Mouse (Mus musculus) urinary bladder, postnatal 4 days (tissue): Measurements from ENCODE around the gene Bhlhe41.
A peak's percentile ranks its signal among the peaks of the same experiment; 100 is the strongest.

Experiments used
- DNase-seq, 2 experiments: peaks; one replicate each; pipeline ENCODE4 v3.0.0; 2021 to 2022; ENCODE audit warnings: low spot score in 2 of 2

Gene Bhlhe41

DNA sequence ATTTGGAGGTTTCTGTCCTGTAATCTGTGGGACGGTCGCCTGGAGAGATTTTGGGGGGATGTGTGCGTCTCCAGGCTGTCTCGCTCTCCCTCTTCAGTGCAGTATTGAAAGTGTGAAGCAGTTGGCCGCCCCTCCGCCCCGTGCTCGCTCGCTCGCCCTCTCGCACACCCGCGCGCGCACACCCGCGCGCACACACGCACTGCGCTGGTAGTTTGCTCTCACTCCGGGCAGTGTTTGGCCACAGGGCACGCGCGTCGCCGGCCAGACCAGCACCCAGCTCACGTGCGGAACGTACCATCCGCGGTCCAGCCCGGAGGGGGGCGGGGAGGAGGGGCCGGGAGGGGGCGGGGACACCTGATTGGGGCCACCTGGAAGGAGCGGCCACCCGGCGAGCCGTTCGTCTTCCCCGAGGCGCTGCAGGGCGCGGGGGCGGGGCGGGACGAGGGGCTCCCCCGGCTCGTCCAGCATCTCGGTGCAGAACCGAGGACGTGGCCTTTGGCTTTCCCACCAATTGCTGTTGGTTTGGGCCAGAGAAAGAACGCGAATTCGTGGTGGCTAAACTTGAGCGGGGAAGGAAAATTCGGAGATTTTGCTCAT lies at the start of gene Bhlhe41:
TSS of gene Bhlhe41 (minus strand) at position 270 of the 597 bp plus-strand sequence.
- peak; percentile 69 to 75 for DNase-seq

DNA sequence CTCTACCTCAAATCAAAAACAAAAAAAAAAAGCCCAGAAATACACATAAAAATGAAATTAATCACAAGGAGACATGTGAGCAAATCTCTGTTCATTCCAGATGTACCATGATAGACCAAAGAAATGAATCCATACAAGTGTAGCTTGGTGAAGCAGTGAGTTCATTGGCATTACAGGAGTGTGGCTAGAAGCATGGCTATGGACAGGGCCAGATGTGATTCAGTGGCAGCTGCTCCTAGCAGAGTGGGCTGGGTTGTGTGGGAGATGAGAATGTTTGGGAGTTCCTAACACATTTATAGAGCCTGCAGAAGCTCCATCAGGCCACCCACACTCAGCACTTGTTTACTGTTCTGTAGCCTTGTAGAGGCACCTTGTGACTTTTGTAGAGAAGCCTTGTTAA lies 46.9 kb upstream of the Bhlhe41 start:
- no peak for DNase-seq

DNA sequence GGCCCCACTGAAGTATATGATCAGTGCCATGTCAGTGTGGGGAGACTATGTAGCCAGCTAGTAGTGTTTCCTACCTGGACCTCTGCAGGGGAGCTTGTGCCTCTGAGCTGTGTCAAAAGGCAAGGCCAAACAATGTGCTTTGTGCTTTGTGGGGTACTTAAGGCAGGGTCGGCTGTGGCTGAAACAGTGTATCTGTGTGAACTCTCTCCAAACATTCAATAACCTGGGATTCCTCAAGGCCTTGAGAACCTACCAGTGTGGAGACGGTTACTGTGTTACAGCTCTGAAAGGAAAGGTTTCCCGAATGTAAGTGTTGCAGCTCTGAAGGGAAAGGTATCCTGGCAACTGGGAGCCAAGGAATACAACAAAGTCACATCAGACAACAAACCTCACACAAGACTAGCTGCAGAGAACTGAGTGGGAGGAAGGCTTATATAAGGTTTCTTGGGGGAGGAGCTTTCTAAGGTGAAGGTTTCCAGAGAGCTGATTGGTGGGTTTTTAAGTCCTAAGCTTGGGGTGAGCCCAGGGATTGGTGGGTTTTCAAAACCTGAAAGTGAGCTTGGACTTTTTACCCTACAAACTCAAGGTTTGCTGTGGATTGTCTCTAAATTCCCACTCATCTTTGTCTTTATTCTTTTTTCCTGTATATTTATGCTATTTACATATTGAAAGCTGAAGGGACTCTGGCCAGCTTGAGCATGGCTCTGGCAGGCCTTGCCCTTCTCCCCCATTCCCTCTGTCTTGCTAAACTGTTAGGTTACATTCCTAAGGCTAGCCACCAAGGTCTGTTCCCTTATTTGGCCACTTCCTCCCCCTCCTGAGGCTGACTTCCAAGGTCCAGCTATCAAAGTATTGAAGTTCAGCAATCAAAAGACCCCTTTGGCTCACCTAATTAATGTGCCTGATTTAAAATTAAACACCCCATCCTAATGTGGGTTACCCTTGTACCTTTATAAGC lies 45.4 kb upstream of the Bhlhe41 start:
- no peak for DNase-seq

GRCm38 (mm10) chr6:145909943-145910342 lies 44.6 kb upstream of the Bhlhe41 start:
- no peak for DNase-seq

DNA sequence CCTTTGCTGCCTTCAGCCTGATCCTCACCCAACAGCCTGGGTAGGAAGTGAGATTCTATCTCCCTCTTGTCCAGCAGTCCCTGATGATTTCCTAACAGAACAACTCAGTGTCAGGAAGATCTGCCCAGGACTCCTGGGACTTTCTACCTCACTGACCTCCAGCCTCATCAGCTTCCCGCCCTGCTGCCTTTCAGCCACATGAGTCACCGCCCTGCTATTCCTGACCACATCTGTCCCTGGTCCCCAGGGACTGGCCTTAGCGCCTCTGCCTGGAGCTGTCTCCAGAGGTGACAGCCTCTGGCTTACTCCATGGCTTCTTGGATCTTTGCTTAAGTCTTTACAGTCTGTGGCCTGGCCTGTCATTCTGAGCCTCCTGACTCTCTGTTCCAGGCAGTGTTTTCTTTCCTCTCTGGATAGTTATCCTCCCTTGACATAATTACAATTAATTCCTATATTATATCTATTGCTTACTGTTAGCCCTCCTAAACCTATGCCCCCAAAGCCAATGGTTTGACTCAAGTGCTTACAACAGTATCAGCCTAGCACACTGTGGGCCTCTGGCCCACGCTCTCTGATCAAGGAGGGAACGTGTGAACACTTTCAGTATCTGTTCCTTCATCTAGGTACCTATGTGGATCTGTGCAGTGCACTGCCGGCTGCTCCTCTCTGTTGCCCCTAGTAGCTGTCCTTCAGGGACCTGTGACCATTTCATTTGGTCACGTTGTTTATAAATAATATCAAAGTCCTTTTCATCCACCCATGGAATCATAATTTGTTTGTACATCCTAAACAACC lies 40.9 kb upstream of the Bhlhe41 start:
- DNase-seq = no peak

DNA sequence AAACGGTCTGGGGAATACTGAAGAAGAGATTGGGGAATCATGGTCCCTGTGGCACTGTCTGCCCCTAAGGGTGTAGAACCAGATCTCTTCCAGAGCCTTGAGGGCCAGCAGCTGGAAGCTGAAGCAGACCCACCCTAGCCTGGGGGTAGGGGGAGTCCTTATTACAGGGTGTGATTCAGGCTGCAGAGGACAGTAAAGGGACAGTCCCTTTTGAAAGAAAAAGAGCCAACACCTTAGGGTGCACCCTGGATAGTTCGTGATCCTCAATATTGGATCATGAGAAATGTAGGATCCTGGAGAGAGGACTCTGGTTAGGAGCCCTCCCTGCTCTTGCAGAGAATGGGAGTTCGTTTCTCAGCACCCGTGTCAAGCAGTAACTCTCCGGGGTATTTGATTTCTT lies 39.3 kb upstream of the Bhlhe41 start:
- DNase-seq = no peak

DNA sequence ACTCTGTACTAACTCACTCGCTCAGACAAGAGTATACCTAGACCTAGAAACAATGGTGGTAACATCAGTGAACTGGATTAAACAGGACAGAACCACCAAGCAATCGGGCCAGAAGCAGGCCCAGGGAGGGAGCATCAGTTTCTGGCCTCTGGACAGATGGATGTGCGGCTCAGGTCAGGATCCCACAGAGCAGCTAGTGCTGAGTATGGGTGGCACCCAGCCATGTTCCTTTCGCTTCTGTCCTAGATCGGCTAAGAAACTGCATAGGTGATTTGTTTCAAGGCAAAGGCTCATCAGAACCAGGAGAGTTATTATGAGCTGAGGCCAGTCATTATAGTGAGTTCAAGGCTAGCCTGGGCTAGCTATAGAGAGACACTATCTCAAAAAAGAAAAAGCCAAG lies 38.8 kb upstream of the Bhlhe41 start:
- no peak for DNase-seq

GRCm38 (mm10) chr6:145894669-145895342 lies 29.4 kb upstream of the Bhlhe41 start:
- no peak for DNase-seq

GRCm38 (mm10) chr6:145893366-145894021 lies 28.1 kb upstream of the Bhlhe41 start:
- no peak for DNase-seq

DNA sequence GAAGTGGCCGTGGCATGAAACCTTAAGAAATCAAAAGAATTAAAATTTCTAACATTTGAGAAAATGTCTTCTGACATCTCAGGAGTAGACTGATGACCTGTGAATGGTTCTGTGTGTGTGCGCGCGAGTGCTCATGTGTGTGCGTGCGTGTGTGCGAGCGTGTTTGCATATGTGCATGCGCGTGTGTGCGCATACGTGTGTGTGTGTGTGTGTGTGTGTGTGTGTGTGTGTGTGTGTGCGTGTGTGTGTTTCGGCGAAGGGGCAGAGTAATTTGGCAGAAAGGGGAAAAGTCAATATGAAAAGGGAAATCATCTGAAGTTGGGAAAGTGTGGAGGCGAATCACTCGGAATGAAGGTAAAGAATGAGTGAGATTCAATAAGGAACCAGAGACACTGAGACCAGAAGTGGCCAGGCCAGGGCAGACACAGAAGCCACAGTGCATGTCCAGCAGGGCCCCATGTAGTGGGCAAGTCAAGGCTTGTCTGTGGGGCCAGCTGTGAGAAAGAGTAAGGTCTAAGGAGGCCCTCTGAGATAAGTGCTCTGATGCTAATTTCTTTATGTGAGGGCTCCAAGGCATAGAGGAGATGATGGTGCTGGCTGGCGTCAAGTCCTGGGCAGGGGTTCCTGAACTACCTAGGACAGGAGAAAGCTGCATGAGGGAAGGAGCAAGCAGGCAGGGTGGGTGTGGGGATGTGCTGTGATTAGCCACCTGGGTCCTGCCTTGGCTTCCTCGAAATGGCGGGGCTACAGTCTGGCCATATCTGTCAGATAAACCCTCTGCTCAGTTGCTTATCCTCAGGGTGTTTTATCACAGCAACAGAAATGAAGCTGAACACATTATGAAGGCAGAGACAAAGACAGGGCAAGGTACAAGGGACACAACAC lies 27.3 kb upstream of the Bhlhe41 start:
- DNase-seq = no peak

DNA sequence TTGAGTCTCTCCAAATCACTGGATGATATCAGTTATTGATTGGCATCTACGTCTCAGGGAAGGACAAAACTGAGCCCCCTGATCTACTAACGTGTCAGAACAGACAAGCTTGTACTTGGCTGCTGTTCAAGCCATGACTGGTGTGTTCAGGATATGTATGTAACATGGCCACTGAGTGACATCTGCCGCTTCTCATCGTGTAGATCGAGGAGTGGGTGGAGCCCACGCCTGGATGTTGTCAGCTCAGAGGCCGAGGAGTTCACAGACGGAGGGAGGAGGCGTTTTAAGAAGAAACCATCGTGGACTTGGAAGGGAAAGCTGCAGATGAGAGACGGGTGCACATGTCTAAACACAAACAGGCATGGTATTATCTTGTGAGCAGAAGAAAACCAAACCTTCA lies 26.6 kb upstream of the Bhlhe41 start:
- DNase-seq = no peak

GRCm38 (mm10) chr6:145887719-145888118 lies 22.4 kb upstream of the Bhlhe41 start:
- DNase-seq = no peak

DNA sequence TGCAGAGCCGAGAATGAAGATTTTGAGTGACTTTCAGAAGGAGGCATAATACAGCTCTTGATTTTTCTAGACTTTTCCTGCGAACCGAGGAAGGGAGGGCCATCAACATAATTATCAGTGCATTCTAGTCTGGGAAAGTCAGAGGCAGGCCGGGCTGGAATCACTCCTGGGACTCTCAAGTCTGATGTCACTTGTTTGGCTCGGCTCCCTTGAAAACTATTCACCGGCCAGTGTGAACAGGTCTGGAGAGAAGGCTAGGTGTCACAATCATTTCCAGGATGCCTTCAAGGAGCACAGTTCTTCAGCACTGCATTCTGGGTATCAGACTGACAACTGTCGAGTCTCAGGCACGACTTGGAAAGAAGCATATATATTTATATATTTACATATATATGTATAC lies 20.9 kb upstream of the Bhlhe41 start:
- no peak for DNase-seq

DNA sequence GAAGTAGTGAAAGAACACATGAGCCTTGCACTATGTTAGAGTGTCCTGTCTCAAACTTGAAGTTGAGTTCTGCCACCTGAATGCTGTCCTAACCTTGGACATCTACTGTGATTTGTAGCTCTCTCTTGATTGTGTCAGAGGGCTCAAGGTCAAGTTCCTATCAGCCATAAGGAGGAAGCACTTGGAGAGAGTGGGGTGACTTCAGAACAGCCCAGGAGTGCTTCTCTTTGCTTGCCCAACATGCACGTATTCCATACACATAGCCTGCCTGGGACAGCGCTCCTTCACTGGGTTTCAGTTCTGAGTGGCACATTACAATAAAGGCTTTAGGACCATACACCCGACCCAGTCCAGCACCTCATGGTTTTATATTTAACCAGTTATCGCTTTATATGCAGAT lies 19.7 kb upstream of the Bhlhe41 start:
- no peak for DNase-seq

- DNase-seq = no peak
These were observed 18.3 kb upstream of the Bhlhe41 start for GRCm38 (mm10) chr6:145883668-145884067.

DNA sequence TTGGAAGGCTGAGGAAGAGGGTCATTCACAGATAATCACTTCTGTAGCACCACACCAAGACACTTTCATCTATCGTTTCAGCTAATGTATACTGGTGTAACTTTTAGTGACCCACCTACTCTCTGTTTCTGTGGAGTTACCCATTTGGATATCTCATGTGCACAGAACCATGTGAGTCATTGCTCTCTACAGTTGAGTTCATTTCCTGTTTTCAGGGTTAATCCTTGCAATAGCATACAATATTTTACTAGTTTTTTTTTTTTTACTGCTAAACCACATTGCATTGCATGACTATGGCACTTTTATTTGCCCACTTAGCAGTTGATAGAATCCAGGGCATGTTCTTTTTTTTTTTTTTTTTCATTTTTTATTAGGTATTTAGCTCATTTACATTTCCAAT lies 17.7 kb upstream of the Bhlhe41 start:
- DNase-seq = no peak

GRCm38 (mm10) chr6:145880609-145881008 lies 15.3 kb upstream of the Bhlhe41 start:
- no peak for DNase-seq

DNA sequence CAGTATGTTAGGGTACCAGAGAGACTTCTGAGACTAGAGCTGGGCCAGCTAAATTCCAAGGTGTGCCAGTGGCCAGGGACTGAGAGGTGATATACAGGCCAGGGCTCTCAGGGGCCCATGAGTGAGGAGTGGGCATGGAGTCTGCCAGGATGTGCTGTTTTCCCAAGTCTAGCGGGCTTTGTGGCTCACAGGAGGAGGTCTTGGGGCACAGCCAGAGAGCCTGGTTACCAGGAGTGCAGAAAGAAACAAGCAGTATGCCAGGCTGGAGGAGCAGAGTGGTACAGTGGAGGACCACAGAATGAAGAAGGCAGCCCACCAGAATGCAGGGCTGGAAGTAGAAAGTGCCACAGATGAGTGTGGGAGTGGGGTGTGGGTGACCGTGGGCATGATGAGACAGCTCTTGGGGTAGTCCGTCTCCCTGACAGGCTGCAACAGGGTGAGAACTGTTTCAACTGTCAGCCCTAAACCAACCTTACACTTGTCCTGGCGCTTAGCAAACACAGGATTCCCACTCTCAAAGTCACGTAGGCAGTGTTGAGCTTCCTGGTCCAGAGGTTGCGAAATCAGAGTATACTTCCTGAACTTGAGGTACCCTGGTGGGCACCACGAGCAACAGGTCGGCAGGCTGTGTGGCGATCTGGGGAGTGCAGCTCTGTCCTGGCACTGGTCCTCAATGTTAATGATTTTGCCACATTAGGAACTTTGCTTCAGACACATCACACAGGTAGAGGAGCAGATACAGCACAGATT lies 11.8 kb upstream of the Bhlhe41 start:
- DNase-seq = no peak

DNA sequence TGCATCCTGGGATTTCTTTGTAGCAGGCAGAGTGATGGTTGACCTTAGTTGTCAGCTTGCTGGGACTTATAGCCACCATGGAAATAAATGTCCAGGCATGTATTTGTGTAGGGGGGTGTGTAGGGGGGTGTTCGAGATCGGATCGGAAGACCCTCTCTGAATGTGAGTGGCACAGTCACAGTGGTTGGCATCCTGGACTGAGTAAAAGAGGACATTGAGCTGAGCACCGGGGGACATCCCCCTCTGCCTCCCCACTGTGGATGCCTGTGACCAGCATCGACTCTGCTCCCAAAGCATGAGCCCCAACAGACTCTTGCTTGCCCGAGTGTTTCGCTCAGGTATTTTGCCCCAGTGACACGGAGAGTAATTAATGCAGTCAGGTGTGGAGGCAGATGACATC lies 8.0 kb upstream of the Bhlhe41 start:
- DNase-seq = no peak

DNA sequence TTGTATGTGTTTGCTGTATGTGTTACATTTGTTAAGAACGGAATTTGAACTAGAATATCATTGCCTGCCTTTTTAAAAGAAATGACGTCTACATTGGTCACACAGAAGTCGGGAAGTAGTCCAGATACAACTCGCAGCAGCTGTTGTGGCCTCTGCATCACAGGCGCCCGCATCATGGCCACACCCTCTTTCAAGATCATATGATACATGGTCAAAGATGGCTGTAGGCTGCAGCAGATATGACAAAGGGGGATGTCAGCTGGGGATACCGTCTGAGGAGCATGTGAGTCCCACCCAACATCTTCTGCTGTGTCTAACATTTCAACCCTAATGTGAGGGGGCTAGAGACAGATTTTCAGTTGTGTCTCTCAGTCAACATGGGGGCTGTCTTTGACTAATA lies 6.7 kb upstream of the Bhlhe41 start:
- no peak for DNase-seq
